Mouse (Mus musculus) heart, postnatal 0 days (tissue): Measurements from ENCODE around the gene Apln.

Experiments
- CTCF ChIP-seq: IDR thresholded peaks from 2 replicates; pipeline ENCODE4 v1.5.1; 2016; ENCODE audit warnings: antibody characterized with exemption, control low read depth, low read depth
- EP300 ChIP-seq: IDR thresholded peaks from 2 replicates; pipeline ENCODE4 v1.6.1; 2016; ENCODE audit warnings: antibody characterized with exemption, low read depth

- no peak for TF ChIP-seq CTCF
- no peak for TF ChIP-seq EP300
Measured at GRCm38 (mm10) chrX:48040379-48040778, 5.7 kb upstream of the Apln start.
